Mouse (Mus musculus): ENCODE results near the gene Tsc22d4.

Tsc22d4 gene

DNA sequence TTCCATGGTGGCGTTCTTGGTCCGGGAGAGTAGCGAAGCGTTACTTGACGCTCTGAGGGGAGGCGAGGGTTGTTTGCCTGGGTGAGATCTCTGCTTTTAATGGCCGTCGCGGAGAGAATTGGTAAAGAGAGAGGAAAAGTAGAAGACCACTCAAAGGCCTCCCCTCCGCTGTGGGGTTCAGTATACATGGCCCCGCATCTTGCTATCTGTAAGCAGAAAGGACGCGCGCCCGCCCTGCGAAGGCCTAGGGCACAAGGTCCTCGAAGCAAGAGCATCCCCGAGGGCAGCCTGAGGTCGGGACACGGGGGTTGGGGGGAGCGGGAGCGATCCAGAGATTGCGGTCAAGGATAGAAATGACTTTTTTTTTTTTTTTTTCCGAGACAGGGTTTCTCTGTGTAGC, 42.6 kb downstream of the Tsc22d4 start:
- DNase-seq (ENCODE audit: low read depth, low spot score): peak; percentile 39

DNA sequence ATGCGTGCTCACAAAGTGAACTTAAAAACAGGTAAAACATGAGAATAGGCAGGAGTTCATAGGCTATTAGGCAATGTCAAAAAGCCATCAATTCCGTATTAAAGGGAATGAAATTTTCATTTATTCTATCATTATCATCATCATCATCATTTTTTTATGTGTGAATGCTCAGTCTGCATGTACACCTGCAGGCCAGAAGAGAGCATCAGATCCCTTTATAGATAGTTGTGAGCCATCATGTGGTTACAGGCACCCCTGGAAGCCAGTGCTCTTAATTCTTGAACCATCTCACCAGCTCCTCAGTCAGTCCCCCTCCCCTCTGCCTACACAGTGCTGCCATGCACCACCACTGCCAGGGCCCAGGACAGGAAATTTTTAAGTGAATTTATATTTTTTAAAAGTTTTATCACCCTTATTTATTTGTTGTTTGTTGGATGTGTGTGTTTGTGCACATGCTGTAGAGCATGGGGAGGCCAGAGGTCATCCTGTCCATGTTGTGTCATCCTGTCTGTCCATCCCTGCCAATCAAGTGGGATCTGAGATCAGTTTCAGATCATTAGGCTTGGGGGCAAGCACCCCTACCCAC, 43.5 kb downstream of the Tsc22d4 start:
- no peak for DNase-seq (ENCODE audit: low read depth, low spot score)

DNA sequence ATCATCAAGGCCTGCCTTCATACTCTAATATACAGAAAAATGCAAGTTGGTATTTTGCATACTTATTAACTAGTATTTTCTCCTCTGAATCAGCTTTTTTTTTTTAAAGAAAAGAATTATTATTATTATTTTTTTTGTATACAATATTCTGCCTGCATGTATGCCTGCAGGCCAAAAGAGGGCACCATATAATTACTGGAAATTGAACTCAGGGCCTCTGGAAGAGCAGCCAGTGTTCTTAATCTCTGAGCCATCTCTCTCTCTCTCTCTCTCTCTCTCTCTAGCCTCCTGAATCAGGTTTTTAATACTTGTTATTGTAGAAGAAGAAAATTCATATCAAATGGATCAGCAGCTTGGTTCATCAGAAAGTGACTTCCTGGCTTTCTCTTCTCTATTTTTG, 46.0 kb downstream of the Tsc22d4 start:
- DNase-seq (ENCODE audit: low read depth, low spot score): no peak

DNA sequence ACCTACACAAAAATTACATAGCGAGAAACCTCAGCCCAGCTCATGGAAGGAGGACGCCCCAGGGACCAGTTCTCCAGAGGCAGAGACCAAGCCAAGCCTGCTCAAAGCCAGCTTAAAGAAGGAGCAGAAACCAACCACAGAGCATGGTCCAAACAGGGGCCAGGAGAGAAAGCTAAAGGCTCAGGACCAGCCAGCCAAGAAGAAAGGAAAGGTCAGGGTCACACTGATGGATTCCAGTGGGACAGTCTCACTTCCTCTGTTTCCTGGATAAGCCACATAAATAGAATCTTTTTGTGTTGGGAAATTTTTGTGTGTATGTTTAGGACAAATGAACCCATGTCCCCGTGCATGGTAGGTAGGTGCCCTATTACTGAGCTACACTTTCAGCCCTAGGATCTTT, 51.1 kb downstream of the Tsc22d4 start:
- no peak for DNase-seq (ENCODE audit: low read depth, low spot score)

DNA sequence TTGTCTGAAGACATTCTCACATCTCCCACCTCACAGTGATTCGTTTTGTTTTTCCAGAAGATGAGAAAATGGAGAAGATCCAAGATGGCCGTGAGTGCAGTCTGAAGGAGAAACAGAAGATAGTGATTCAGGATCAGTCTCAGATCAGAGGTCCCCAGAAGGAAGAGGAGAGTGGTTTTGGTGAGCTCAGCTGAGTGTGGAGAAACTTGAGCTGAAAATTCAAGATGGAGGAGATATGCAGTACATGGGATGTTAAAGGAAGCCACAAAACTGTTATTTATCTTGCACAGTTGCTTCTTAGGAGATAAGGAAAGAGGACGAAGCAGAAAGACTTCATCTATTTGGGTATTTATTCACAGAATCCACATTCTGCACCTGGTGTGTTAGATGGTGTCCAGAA, 55.4 kb downstream of the Tsc22d4 start:
- no peak for DNase-seq (ENCODE audit: low read depth, low spot score)

DNA sequence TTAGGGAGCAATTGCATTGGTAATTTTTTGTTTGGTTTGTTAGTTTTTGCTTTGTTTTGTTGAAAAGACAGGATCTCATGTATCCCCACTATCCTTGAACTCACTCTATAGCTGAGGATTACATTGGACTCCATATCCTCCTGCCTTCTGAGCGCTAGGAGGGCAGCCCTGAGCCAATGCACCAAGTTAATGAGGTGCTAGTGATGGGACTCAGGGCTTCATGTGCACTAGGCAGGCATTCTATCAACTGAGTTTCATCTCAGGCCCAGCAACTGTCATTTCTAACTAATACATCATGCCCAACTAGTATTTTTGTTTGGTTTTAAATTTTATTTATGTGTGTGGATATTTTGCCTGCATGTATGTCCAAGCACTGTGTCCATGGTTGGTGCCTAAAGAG, 60.6 kb downstream of the Tsc22d4 start:
- no peak for DNase-seq (ENCODE audit: low read depth, low spot score)

DNA sequence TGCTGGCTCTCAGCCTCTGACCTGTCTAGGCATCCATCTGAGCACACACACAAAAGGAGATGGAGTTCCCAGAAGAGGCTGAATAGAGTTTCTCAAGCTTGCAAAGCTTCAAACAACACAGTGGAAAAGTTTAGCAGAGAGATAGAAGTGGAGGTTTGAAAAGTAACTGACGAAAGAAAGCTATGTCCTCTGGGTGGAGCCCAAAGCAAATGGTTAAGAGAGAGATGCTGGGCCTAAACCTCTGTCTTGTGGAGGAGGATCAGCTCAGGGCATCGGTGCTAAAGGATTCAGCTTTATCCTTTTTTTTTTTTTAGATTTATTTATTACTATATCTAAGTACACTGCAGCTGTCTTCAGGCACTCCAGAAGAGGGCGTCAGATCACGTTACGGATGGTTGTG, 62.8 kb downstream of the Tsc22d4 start:
- DNase-seq (ENCODE audit: low read depth, low spot score): no peak

DNA sequence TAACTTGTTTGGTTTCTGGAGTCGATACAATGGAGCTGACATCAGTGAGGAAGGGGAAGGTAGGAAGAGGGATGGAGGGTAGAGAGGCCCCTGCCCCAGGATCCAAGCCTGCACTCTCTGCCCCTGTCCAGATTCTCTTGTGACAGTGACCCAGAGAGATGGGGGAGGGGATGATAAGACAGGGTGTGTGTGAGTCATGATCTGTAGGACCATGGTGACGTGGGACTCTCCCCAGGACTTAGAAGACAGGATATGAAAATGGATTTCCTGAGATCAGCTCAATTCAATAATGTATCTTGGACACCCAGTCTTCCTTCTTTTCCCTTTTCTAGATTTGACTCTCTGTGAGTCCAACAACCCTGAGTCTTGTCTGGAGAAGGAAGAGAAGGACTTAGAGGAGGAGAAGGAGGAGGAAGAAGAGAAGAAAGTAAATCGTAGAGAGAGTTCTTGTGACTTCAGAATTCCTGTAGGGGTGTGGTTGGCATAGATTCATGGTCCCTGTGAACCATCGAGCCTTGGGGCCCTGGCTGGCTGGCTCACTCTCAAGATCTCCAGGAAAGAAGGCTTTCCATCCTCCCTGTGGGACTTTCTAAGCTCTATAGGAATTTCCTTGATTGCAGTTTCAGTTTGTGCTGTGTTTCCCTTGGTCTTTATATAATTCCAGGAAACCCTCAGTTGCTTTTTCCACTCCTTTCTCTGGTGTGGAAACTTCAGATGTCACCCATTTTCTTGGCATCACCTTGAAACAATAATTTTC, 72.1 kb downstream of the Tsc22d4 start:
- no peak for DNase-seq (ENCODE audit: low read depth, low spot score)
